Mouse (Mus musculus): ENCODE measurements around the gene Rps3.

- no peak; the same call in 2 of the 3 replicates for TF ChIP-seq GATA1 (IDR thresholded peaks at IDR 0.05; ENCODE audit: borderline replicate concordance, low read length)
- TF ChIP-seq FLI1 (IDR thresholded peaks at IDR 0.05; ENCODE audit: low read length): peak; percentile 32; the same call in 1 of the 2 replicates
Observed at GRCm38 (mm10) chr7:99467916-99468282, 15.6 kb downstream of the Rps3 start.

Data from megakaryocyte, embryonic 14.5 days (primary cell).